Mouse (Mus musculus): Measurements from ENCODE around the gene Marc2.

Gene Marc2

DNA sequence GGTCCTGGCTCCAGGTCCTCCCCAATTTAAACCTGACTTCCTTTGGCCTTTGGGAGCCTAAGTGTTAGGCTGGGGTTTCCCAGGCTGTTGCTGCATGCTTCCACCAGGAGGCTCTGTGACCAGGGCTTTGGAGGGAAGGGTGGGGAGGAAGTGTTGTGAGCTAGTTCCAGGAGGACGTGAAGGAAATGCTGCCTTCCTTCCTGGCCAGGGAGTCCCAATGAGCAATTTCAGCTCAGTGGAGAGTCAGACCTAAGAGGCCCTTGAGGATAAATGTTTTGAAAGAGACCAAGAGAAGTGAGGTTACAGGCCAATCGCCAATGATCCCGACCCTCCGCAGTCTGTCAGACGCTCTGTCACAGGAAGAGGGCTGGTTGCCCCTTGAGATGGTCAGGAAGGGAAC, 7.1 kb upstream of the Marc2 start:
- peak; percentile 75 to 82 for DNase-seq

GRCm38 (mm10) chr1:184851741-184852618, 5.7 kb upstream of the Marc2 start:
- peak; percentile 84 to 85 for DNase-seq

DNA sequence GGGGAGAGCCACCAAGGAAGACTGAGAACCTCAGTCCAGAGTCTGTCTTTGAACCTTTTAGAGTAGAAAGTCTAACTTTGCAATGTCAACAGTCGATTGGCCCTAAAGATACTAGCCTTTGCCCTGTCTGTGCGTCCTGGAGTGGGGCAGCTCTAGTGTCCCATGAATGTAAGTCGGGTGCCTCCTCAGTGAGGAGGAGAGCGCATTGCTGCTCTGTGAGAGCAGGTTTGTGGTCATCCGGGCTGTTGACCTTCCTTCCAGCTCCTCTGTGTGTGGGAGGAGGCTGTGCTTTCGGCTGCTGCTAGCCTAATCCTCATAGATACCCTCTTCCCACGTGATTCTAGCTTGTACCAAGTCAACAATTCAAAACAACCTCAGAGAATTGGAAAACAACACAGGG, 4.9 kb upstream of the Marc2 start:
- DNase-seq: no peak

- no peak for DNase-seq
Observed at GRCm38 (mm10) chr1:184846973-184847372, 722 bp upstream of the Marc2 start.

DNA sequence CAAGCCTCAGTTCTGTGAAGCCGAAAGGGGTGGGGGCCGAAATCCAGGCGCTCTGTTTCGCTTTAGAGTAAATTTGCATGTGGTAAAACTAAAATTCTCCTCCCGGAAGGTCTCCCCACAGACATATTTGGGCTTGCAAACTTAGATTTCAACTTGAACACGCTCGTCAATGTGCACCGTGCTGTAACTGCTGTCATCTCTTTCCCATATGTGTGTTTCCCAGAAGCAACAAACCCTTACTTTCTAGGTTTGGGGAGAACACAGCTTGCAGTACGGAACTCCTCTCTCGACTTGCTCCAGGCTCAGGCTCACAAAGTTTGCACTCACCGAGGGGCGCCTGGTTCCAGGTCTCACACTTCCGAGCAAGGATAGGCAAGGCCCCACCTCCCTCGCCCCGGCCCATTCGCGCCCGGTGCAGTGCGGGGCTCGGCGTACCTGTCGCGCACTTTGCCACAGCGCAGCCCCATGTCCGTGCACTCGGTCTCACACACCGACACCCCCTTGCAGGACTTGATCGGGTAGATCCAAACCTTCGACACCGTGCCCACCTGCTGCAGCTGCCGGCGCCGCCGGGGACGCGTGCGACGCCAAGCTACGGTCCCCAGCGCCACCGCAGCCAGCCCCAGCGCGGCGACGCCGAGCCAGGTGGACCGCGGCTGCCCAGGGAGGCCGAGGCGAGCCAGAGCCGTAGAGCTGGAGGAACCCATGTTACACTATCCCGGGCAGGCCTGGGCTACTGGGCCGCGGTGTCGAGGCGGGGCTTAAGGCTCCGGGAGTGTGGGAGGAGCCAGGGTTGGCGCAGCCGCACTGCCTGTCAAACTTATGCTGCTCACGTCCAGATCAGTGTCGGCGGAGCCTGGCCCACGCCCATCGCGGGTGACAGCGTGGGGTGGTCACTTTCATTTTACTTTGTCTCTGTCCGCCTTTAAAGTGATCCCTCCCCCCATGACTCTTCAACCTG, 860 bp downstream of the Marc2 start:
- DNase-seq: peak; percentile 77 to 79

- DNase-seq: peak; percentile 19 to 35
Observed at GRCm38 (mm10) chr1:184844326-184845066, 1.8 kb downstream of the Marc2 start.

GRCm38 (mm10) chr1:184837649-184838048, 8.6 kb downstream of the Marc2 start:
- DNase-seq: no peak

DNA sequence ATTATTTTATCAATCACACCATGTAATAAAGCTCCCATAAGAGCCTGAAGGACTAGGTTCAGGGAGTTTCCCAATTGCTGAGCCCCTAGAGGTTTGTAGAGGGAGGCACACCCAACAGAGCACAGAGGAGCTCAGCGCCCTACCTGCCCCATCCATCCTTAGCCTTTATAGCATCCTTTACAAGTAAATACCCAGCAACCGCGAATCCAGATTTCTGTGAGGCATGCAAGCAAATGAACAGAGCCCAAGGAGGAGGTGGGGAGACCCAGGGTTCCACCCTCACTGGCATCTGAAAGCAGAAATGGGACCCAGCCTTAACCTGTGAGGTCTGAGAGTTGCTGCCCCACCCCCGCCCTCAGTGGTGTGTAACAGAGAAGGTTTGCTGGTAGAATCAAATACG, 9.9 kb downstream of the Marc2 start:
- no peak for DNase-seq

- DNase-seq: no peak
Observed at GRCm38 (mm10) chr1:184833499-184833898, 12.8 kb downstream of the Marc2 start.

GRCm38 (mm10) chr1:184832211-184832610, 14.0 kb downstream of the Marc2 start:
- DNase-seq: no peak

GRCm38 (mm10) chr1:184829897-184830296, 16.4 kb downstream of the Marc2 start:
- DNase-seq: no peak

DNA sequence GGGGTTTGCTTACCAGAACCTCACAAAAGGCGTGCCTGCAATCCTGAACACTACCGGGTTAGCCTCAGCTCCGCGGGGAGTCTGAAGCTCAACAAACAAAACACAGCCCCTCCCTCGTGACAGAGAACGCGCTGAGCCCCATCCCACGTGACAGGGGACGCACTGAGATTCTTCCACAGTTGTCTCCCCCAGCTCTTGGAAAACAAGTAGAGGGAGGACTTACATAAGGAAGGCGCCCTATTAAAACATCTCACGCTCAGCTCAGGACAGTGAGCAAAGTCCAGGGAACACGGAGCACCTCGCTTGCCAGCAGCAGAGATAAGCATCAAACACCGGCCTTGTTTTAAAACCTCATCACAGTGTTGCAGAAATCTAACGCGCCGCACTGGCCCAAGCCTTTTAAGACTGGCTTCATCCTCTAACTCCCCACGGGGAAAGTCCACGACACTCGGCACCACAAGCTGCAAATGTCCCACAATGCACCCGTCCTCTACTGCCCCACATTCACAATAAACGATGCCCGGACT, 19.0 kb downstream of the Marc2 start:
- DNase-seq: no peak

GRCm38 (mm10) chr1:184825093-184825492, 21.2 kb downstream of the Marc2 start:
- peak; percentile 62 to 75 for DNase-seq

GRCm38 (mm10) chr1:184824439-184824851, 21.8 kb downstream of the Marc2 start:
- DNase-seq: peak; percentile 92 to 97

GRCm38 (mm10) chr1:184822678-184823077, 23.6 kb downstream of the Marc2 start:
- peak; percentile 43 to 56 for DNase-seq

- DNase-seq: no peak
Observed at GRCm38 (mm10) chr1:184817768-184818167, 28.5 kb downstream of the Marc2 start.

DNA sequence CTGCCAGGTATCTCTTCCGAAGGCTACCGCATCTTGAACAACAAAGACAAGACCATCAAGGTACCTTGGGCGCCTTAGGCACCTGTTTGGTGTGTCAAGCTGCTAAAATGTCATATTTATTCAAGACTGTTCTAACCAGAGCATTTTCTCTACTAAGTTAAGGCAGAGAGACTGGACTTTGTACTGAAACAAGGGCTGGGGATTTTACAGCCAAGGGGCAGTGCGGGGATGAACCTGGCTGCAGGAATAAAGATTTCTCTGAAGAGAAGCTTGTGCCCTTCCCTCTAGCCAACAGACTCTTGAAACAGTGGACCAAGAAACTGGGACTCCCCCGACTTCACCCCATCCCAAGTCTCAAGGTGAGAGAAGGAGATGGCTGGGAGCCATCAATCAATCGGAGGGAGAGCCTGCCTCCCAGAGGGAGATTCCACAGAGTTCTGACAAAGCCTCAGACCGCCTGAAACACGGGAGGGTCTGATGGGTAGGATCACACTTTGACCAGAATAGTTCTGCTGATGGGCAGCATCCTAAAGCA, 34.5 kb downstream of the Marc2 start:
- no peak for DNase-seq

- DNase-seq: no peak
Observed at GRCm38 (mm10) chr1:184810780-184811575, 35.3 kb downstream of the Marc2 start, which contains the start of gene Marc1. TSS of gene Marc1 (minus strand) at chr1:184811313.

DNA sequence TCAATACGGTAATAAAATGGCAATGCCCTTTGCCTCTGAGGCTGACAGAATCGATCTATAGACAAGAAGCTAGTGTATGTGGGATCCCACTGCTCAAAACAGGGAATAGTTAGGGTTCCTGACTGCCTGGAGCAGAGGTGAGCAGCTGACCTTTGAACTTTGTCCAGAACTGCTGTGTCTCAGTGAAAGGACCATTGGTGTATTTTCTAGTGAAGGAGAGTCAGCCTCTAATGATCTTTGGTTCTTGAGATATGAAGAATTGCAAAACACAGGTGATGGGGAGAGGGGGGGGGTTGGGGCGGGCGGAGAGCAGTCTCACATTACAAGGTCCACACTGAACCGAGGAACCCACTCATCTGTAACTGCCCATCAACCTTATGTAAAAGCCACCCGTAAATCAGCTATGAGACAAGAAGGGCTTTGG, 36.7 kb downstream of the Marc2 start:
- no peak for DNase-seq

DNA sequence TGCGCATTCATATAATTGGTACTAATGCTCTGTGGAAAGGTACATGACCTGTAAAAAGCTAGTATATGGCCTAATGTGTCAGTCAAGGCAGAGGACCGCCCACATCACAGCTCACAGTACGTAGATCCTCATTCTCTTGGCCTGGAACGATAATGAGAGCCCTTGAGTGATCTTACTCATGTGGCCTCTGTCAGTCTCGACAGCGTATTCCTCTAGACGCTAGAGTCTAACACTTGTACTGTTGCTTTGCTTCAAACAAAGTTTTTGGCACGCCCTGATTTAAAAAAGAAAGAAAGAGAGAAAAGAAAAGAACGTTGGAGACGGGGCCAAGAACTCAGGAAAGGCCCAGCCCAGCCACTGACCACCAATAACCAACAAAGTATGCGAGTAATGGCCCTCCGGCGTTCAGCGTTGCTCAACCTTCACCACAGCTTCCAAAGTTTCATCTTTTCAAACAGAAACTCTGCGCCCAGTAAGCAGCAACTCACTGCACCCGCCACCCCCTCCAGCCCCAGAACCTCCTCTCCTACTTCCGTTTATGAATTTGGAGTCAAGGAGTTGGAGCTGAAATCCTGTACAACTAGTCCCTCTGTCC, 37.7 kb downstream of the Marc2 start:
- DNase-seq: no peak
